Mouse (Mus musculus) liver, postnatal 0 days (tissue): ENCODE measurements around the gene Gm10643. TPM values are rescaled to one million over a fixed set of nuclear protein-coding genes. Genes with fewer than 3 reads are reported as not detected.
A peak's percentile ranks its signal among the peaks of the same experiment; 100 is the strongest.

ENCODE experiments used
- ATAC-seq: fragments of 200-750 bp; cut with Nextera tagmentation; 2 replicates; pipeline ENCODE4 v1.8.0; 2017; ENCODE audit warnings: mild to moderate bottlenecking, moderate library complexity
- DNase-seq: peaks from one replicate; pipeline ENCODE4 v3.0.0-alpha.2; 2016
- H3K27ac ChIP-seq: fragments of 300-500 bp; sonication (generic); 2 replicates; pipeline ENCODE4 v1.5.1; 2014; ENCODE audit warnings: antibody characterized with exemption, moderate library complexity, mild to moderate bottlenecking, low read depth
- H3K27me3 ChIP-seq: fragments of 300-500 bp; sonication (generic); 2 replicates; pipeline ENCODE4 v1.6.1; 2014; ENCODE audit warnings: low read length, control low read depth, mixed read lengths; ENCODE audit not compliant: insufficient read depth
- H3K36me3 ChIP-seq: fragments of 300-500 bp; sonication (generic); replicated peaks from 2 replicates; pipeline ENCODE4 v1.6.1; 2014; ENCODE audit warnings: mild to moderate bottlenecking, control low read depth, low read length, moderate library complexity, mixed read lengths; ENCODE audit not compliant: insufficient read depth
- H3K4me1 ChIP-seq: fragments of 300-500 bp; sonication (generic); 2 replicates; pipeline ENCODE4 v1.6.1; 2014; ENCODE audit warnings: antibody characterized with exemption, mild to moderate bottlenecking, control low read depth; ENCODE audit not compliant: insufficient read depth
- H3K4me2 ChIP-seq: fragments of 300-500 bp; sonication (generic); 2 replicates; pipeline ENCODE4 v1.6.1; 2014; ENCODE audit warnings: low read depth, mild to moderate bottlenecking, low read length, moderate library complexity, mixed read lengths
- H3K4me3 ChIP-seq: fragments of 300-500 bp; sonication (generic); 2 replicates; pipeline ENCODE4 v1.5.1; 2014; ENCODE audit warnings: low read depth, low read length
- H3K9ac ChIP-seq: fragments of 300-500 bp; sonication (generic); replicated peaks from 2 replicates; pipeline ENCODE4 v1.6.1; 2014; ENCODE audit warnings: mild to moderate bottlenecking, moderate library complexity
- H3K9me3 ChIP-seq: fragments of 300-500 bp; sonication (generic); 2 replicates; pipeline ENCODE4 v1.6.1; 2016; ENCODE audit warnings: mild to moderate bottlenecking, control low read depth, low read length, mixed read lengths
- CTCF ChIP-seq: sonication (generic); IDR thresholded peaks from 2 replicates; pipeline ENCODE4 v1.5.1; 2016; ENCODE audit warnings: antibody characterized with exemption, low read depth
- EP300 ChIP-seq: IDR thresholded peaks from 2 replicates; pipeline ENCODE4 v1.6.1; 2016; ENCODE audit warnings: antibody characterized with exemption, low read depth, mild to moderate bottlenecking
- WGBS: fragments of 180-500 bp; shearing (Covaris S2); extraction: QIAGEN DNeasy Blood & Tissue Kit; methylation state at CpG from one replicate; pipeline ENCODE4 v1.1.7; 2014; ENCODE audit not compliant: insufficient replicate concordance; 5-methylcytosine and 5-hydroxymethylcytosine counted together
- polyA plus RNA-seq: library from polyadenylated mRNA; unstranded; fragments of >200 nt; fragmentation: Nextera tagmentation; extraction: Ambion mirVana; gene quantifications from 2 replicates; pipeline ENCODE4 v1.2.1, GENCODE M21; 2015

Gm10643 gene
- polyA plus RNA-seq, 1 experiment from 2014 or later, result 0.36 TPM

DNA sequence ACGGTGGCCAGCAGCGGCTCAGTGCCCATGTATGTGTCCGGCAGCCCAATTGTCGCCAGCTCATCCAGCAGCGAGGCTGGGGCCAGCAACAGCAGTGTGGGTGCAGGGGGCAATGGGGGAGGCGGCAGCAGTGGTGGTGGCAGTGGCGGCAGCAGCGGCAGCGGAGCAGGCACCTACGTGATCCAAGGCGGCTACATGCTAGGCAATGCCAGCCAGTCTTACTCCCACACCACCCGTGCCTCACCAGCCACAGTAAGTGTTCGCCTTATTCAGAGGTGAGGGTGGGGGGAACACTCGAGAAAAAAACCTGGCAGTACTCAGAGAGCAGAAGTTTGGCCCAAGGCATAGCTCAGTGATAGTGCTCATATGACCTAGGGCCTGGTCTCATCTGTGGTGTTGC is 22.9 kb upstream of the Gm10643 start:
- H3K36me3 ChIP-seq, result peaks cover 40% of the 10 kb centered on the region
- WGBS, result 93% methylated on average over 14 of the region's 14 CpGs

DNA sequence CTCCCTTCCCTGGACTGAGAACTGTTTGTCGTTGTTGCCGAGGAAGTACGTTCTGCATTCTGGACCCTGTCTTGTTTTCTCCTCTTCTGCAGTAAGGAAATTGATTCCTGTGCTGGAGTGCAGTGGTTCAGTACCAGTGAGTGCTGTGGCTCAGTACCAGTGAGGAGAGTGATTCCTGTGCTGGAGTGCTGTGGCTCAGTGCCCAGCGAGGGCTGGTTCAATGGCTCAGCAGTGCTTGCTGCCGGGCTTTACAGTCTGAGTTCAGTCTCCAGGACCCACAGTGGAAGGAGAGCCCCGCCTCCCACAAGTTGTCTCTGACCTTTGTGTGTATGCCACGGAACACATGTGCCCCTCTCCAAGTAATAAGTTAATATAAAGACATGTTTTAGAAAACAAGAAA is 22.2 kb upstream of the Gm10643 start:
- TF ChIP-seq CTCF, result no peak
- no peak for TF ChIP-seq EP300
- ATAC-seq (no peak), DNase-seq (no peak)
- H3K27me3 ChIP-seq, result no peaks in the 10 kb centered on the region
- H3K9ac ChIP-seq, result no peak overlapping the region
- H3K36me3 ChIP-seq, result peaks cover 39% of the 10 kb centered on the region
- H3K9me3 ChIP-seq, result no peaks in the 10 kb centered on the region
- no peak overlapping the region for H3K4me2 ChIP-seq
- whole genome bisulfite sequencing, result 83% methylated on average over 7 of the region's 7 CpGs
- no peak overlapping the region for H3K27ac ChIP-seq
- peaks cover 3% of the 10 kb centered on the region for H3K4me1 ChIP-seq
- no peak overlapping the region for H3K4me3 ChIP-seq

More for the DNA sequence above, 22.9 kb upstream of the Gm10643 start:
- ATAC-seq (no peak), DNase-seq (no peak)
- no peak overlapping the region for H3K4me2 ChIP-seq
- H3K27ac ChIP-seq, result no peak overlapping the region
- TF ChIP-seq EP300 (no peak), CTCF (no peak)
- H3K4me1 ChIP-seq, result peaks cover 3% of the 10 kb centered on the region
- H3K9me3 ChIP-seq, result no peaks in the 10 kb centered on the region
- no peak overlapping the region for H3K9ac ChIP-seq
- no peaks in the 10 kb centered on the region for H3K27me3 ChIP-seq
- H3K4me3 ChIP-seq, result no peak overlapping the region

DNA sequence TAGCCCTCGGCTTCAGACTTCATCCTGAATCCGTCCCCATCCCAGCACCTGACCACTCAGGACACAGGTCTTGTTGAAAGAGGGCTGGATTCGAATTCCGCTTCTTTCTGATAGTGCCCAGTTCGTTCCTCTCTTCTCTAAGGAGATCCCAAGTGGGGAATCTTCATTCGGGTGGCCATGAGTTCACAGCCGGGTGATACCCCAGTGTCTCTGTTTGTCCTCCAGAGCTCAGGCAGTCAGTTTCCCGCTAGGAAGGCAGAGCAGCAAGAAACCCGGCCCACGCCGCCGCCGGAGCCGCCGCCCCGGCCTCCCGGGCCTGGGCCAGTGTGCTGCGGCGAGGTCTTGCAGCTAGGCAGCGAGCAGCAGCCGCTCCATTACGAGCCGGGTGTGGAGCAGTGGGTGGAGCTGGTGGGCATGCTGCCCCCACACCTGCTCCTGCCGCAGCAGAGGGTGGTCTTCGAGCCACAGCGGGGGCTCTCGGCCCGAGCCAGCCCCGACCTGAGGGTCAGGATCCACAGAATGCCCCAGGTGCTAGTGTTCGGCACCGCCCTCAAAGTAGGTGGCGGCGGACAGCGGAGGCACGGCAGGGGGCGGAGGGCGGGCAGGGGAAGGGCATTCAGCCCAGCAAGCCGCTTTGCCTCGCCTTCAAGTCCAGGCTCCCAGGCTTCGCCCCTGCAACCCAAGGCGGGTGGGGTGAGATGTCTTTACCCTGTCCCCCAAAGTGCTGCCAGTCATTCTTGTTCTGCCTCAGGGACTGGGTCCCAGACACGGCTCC is 19.6 kb upstream of the Gm10643 start:
- no peak for ATAC-seq
- H3K36me3 ChIP-seq, result peaks cover 50% of the 10 kb centered on the region
- no peak overlapping the region for H3K4me3 ChIP-seq
- WGBS, result 71% methylated on average over 39 of the region's 42 CpGs
- H3K9ac ChIP-seq, result no peak overlapping the region
- H3K27ac ChIP-seq, result no peak overlapping the region
- no peak for DNase-seq
- H3K9me3 ChIP-seq, result no peaks in the 10 kb centered on the region
- no peak for TF ChIP-seq EP300
- TF ChIP-seq CTCF, result no peak
- peak overlapping the region; percentile 26; the same call in 1 of the 2 replicates for H3K4me2 ChIP-seq
- no peaks in the 10 kb centered on the region for H3K27me3 ChIP-seq
- H3K4me1 ChIP-seq, result peaks cover 3% of the 10 kb centered on the region

DNA sequence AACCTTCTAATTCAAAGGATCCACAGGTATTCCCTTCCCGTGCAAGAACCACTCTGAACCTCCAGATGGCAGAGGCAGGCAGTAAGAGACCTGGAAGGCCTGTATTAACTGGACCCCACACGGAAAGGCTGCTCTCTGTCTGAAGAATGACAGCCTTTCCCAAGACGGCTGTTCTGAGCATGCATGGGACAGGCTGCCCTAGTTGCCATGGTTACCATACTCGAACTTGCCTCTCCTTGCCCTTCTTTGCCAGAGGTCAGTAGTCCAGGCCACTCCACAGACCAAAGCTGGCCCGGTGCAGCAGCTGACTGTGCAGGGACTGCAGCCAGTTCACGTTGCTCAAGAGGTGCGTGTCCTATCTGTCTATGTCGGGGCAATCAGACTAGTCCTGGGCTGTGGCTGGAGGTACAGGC is 18.9 kb upstream of the Gm10643 start:
- peak; percentile 94 for ATAC-seq
- H3K9ac ChIP-seq, result no peak overlapping the region
- peak; percentile 70 for DNase-seq
- no peaks in the 10 kb centered on the region for H3K27me3 ChIP-seq
- H3K4me3 ChIP-seq, result no peak overlapping the region
- no peak overlapping the region for H3K27ac ChIP-seq
- peaks cover 3% of the 10 kb centered on the region for H3K4me1 ChIP-seq
- TF ChIP-seq EP300 (no peak), CTCF (peak; percentile 11; the same call in 1 of the 2 replicates)
- H3K4me2 ChIP-seq, result no peak overlapping the region
- no peaks in the 10 kb centered on the region for H3K9me3 ChIP-seq
- H3K36me3 ChIP-seq, result peaks cover 47% of the 10 kb centered on the region
- WGBS, result 66% methylated on average over 8 of the region's 8 CpGs

DNA sequence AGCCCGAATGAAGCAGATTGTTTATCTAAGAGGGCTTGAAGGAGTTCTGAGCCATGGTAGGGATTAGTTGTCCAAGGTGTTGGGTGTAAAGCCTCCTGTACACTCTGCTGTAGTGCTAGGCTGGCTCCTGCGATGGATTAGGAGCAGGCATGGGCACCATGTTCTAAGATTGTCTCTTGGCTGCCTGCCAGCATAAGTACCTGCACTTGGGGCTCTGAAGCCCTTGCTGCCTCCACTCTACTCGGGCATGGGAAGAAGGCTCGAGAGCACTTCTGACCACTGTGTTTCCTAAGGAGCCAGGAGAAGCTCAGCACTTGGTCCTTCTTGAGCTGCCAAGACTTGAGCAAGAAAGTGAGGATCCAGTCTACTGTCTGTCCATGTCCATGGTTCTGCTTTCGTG is 14.3 kb upstream of the Gm10643 start:
- no peak for DNase-seq
- peaks cover 30% of the 10 kb centered on the region for H3K36me3 ChIP-seq

GRCm38 (mm10) chr8:84076849-84077248 is 11.9 kb upstream of the Gm10643 start:
- Histone ChIP-seq H3K9ac (no peak overlapping the region), H3K36me3 (peaks cover 14% of the 10 kb centered on the region), H3K9me3 (no peaks in the 10 kb centered on the region), H3K27me3 (no peaks in the 10 kb centered on the region), H3K4me1 (peaks cover 1% of the 10 kb centered on the region; the same call in 1 of the 2 replicates), H3K27ac (no peak overlapping the region), H3K4me3 (no peak overlapping the region), H3K4me2 (no peak overlapping the region)
- no peak for TF ChIP-seq CTCF
- no peak for TF ChIP-seq EP300
- 70% methylated on average over 3 of the region's 3 CpGs for WGBS
- no peak for DNase-seq
- ATAC-seq, result no peak

More for the DNA sequence above, 14.3 kb upstream of the Gm10643 start:
- Histone ChIP-seq H3K27ac (no peak overlapping the region), H3K4me2 (no peak overlapping the region), H3K27me3 (no peaks in the 10 kb centered on the region), H3K4me3 (no peak overlapping the region), H3K4me1 (no peaks in the 10 kb centered on the region; the same call in 1 of the 2 replicates), H3K9ac (no peak overlapping the region), H3K9me3 (no peaks in the 10 kb centered on the region)
- TF ChIP-seq CTCF (no peak), EP300 (no peak)
- no peak for ATAC-seq
- 80% methylated on average over 5 of the region's 5 CpGs for WGBS
